Mouse (Mus musculus): ENCODE results near the gene Aars2. TPM values are rescaled to one million over a fixed set of nuclear protein-coding genes. Genes with fewer than 3 reads are reported as not detected.

Aars2 gene
- total and polyA plus RNA-seq, 2 experiments from 2014 or later: 12.0 to 20.8 TPM

- 86% methylated on average over 12 of the region's 12 CpGs for WGBS
- no peak overlapping the region for H3K27ac ChIP-seq (ENCODE audit: low read depth, low read length)
- no peak overlapping the region for H3K4me3 ChIP-seq (ENCODE audit: low read depth, low read length)
- H3K9me3 ChIP-seq (ENCODE audit: low read length): no peaks in the 10 kb centered on the region
- no peak overlapping the region for H3K9ac ChIP-seq
- ATAC-seq: no peak
- no peak for TF ChIP-seq CTCF (IDR thresholded peaks at IDR 0.05; ENCODE audit: low read depth)
- H3K4me2 ChIP-seq (ENCODE audit: low read depth): no peak overlapping the region
- peaks cover 62% of the 10 kb centered on the region for H3K36me3 ChIP-seq (ENCODE audit: insufficient read depth)
- no peaks in the 10 kb centered on the region; the same call in 1 of the 2 replicates for H3K4me1 ChIP-seq (ENCODE audit: insufficient read depth)
- no peak for DNase-seq
- H3K27me3 ChIP-seq (ENCODE audit: insufficient read depth, low read length): no peaks in the 10 kb centered on the region
These were observed 62.3 kb downstream of the Aars2 start for GRCm38 (mm10) chr17:45568990-45569389.

- no peak for DNase-seq
These were observed 63.4 kb downstream of the Aars2 start for GRCm38 (mm10) chr17:45569999-45570398.

More at GRCm38 (mm10) chr17:45569999-45570398, 63.4 kb downstream of the Aars2 start:
- no peak overlapping the region for H3K4me3 ChIP-seq (ENCODE audit: low read depth, low read length)
- H3K4me1 ChIP-seq (ENCODE audit: insufficient read depth): peaks cover 8% of the 10 kb centered on the region
- H3K36me3 ChIP-seq (ENCODE audit: insufficient read depth): peaks cover 62% of the 10 kb centered on the region
- H3K27ac ChIP-seq (ENCODE audit: low read depth, low read length): no peak overlapping the region
- H3K9ac ChIP-seq: no peak overlapping the region
- no peak for TF ChIP-seq CTCF (IDR thresholded peaks at IDR 0.05; ENCODE audit: low read depth)
- H3K9me3 ChIP-seq (ENCODE audit: low read length): no peaks in the 10 kb centered on the region
- H3K27me3 ChIP-seq (ENCODE audit: insufficient read depth, low read length): no peaks in the 10 kb centered on the region
- 77% methylated on average over 4 of the region's 4 CpGs for WGBS
- H3K4me2 ChIP-seq (ENCODE audit: low read depth): no peak overlapping the region
- ATAC-seq: no peak

Other genes starting within 250 kb of the Aars2 start
- 49.5 and 72.6 TPM in 2 replicates for gene Cdc5l, start 73.1 kb upstream of the Aars2 start, total RNA-seq (2014; rRNA removed)
- 46.9 and 55.3 TPM in 2 replicates for gene Cdc5l, start 73.1 kb upstream of the Aars2 start, polyA plus RNA-seq (2015; fragmentation: Nextera tagmentation; extraction: Ambion mirVana)
- gene Spats1, start 31.4 kb upstream of the Aars2 start, total RNA-seq (2014; rRNA removed): 0.92 and 1.6 TPM in 2 replicates
- gene Spats1, start 31.4 kb upstream of the Aars2 start, polyA plus RNA-seq (2015; fragmentation: Nextera tagmentation; extraction: Ambion mirVana): 1.3 and 2.7 TPM in 2 replicates
- 1.0 and 1.4 TPM in 2 replicates for gene Tcte1, start 16.6 kb downstream of the Aars2 start, total RNA-seq (2014; rRNA removed)
- gene Tcte1, start 16.6 kb downstream of the Aars2 start, polyA plus RNA-seq (2015; fragmentation: Nextera tagmentation; extraction: Ambion mirVana): 4.7 and 5.7 TPM in 2 replicates
- gene Tmem151b, start 42.8 kb downstream of the Aars2 start, total RNA-seq (2014; rRNA removed): 79.2 and 79.6 TPM in 2 replicates
- 32.2 and 33.7 TPM in 2 replicates for gene Tmem151b, start 42.8 kb downstream of the Aars2 start, polyA plus RNA-seq (2015; fragmentation: Nextera tagmentation; extraction: Ambion mirVana)
- gene Nfkbie, start 48.9 kb downstream of the Aars2 start, total RNA-seq (2014; rRNA removed): 2.8 and 3.1 TPM in 2 replicates
- 2.2 and 2.7 TPM in 2 replicates for gene Nfkbie, start 48.9 kb downstream of the Aars2 start, polyA plus RNA-seq (2015; fragmentation: Nextera tagmentation; extraction: Ambion mirVana)
- gene Slc35b2, start 57.0 kb downstream of the Aars2 start, total RNA-seq (2014; rRNA removed): 80.9 and 87.0 TPM in 2 replicates
- 83.8 and 89.6 TPM in 2 replicates for gene Slc35b2, start 57.0 kb downstream of the Aars2 start, polyA plus RNA-seq (2015; fragmentation: Nextera tagmentation; extraction: Ambion mirVana)
- 1,283 and 1,351 TPM in 2 replicates for gene Hsp90ab1, start 66.4 kb downstream of the Aars2 start, total RNA-seq (2014; rRNA removed)
- gene Hsp90ab1, start 66.4 kb downstream of the Aars2 start, polyA plus RNA-seq (2015; fragmentation: Nextera tagmentation; extraction: Ambion mirVana): 1,258 and 1,497 TPM in 2 replicates
- 68.3 and 84.5 TPM in 2 replicates for gene Slc29a1, start 92.8 kb downstream of the Aars2 start, total RNA-seq (2014; rRNA removed)
- gene Slc29a1, start 92.8 kb downstream of the Aars2 start, polyA plus RNA-seq (2015; fragmentation: Nextera tagmentation; extraction: Ambion mirVana): 76.2 and 84.4 TPM in 2 replicates
- not detected in 2 replicates for gene Mymx, start 95.3 kb downstream of the Aars2 start, total RNA-seq (2014; rRNA removed)
- gene Mymx, start 95.3 kb downstream of the Aars2 start, polyA plus RNA-seq (2015; fragmentation: Nextera tagmentation; extraction: Ambion mirVana): not detected in 2 replicates
- gene Capn11, start 152.5 kb downstream of the Aars2 start, total RNA-seq (2014; rRNA removed): 0.85 and 1.3 TPM in 2 replicates
- 0.06 and 1.5 TPM in 2 replicates for gene Capn11, start 152.5 kb downstream of the Aars2 start, polyA plus RNA-seq (2015; fragmentation: Nextera tagmentation; extraction: Ambion mirVana)
- gene Mrpl14, start 179.5 kb downstream of the Aars2 start, total RNA-seq (2014; rRNA removed): 25.3 and 40.2 TPM in 2 replicates
- gene Mrpl14, start 179.5 kb downstream of the Aars2 start, polyA plus RNA-seq (2015; fragmentation: Nextera tagmentation; extraction: Ambion mirVana): 98.6 and 120 TPM in 2 replicates
- gene Tmem63b, start 180.1 kb downstream of the Aars2 start, total RNA-seq (2014; rRNA removed): 198 and 228 TPM in 2 replicates
- 109 and 131 TPM in 2 replicates for gene Tmem63b, start 180.1 kb downstream of the Aars2 start, polyA plus RNA-seq (2015; fragmentation: Nextera tagmentation; extraction: Ambion mirVana)
- gene 1600014C23Rik, start 227.0 kb downstream of the Aars2 start, total RNA-seq (2014; rRNA removed): not detected in 2 replicates
- gene 1600014C23Rik, start 227.0 kb downstream of the Aars2 start, polyA plus RNA-seq (2015; fragmentation: Nextera tagmentation; extraction: Ambion mirVana): not detected in 2 replicates